Mouse (Mus musculus): ENCODE data around the gene Pglyrp2.

The Pglyrp2 gene

DNA sequence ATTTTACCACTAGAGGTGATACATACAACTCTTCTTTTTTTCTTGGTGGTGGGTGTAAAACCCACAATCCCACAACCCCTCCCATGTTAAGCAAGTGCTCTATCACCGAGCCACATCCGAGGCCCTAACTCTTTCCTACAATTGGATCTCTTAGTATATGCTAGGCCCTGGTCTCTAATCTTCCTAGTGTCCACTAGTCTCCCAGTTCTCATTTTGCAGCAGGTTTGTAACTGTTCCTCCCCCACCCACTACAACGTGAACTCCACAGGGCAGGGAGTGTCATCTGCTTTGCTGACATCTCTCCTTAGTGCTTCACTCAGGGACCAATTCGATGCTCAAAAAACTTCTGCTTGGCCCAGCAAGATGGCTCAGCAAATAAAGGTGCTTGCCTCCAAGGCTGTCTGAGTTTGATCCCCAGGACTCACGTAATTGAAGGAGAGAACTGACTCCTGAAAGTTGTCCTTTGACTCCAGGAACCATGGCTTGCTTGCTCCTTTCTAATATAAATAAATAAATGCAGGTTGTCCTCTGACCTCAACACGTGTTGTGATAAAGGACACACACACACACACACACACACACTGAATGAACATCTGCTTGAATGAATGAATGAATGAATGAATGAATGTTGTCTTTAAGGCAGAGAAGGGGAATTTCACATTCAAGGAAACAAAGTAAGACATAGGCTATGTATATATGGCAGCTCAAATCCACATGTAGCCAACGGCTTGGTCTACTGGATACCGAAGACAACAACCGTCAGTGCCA lies 21.8 kb downstream of the Pglyrp2 start:
- DNase-seq (ENCODE audit: low read depth) = peak; percentile 58

DNA sequence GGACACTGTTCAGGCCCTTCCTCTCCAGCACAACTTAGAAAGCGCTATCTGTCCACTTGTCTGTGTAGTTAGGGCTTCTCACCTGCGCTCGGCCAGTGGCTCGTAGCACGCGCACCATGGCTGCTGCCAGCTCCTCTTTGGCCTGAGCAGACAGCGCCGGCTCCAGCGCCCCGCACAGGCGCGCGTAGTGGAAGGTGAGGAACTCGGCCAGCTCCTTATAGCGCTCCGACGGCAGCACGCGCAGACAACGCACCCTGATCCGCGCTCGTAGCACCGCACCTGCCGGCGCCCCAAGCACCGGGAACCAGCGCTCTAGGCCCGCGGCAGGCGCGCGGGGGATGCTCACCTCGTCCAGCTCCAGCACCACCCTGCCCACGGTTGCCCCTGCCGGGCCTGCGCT lies 27.7 kb downstream of the Pglyrp2 start:
- no peak for DNase-seq (ENCODE audit: low read depth)

DNA sequence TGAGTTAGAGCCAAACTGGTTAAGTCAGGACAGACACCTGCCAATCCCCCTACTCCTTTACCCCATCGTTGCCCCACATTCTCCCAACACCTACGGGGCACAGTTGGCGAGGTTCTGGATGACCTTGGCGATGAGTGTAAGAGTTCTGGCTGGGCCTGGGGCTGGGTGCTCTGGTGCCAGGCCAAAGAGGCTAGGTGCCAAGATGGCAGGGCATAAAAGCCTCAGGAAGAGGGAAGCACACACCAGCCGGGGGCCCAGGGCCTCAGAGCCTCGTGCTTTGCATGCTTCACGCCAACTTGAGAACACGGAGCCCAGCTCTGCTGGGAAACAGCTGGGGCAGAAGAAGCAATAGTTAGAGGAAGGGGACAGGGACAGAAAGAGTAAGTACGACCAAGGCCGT lies 30.0 kb downstream of the Pglyrp2 start:
- no peak for DNase-seq (ENCODE audit: low read depth)

DNA sequence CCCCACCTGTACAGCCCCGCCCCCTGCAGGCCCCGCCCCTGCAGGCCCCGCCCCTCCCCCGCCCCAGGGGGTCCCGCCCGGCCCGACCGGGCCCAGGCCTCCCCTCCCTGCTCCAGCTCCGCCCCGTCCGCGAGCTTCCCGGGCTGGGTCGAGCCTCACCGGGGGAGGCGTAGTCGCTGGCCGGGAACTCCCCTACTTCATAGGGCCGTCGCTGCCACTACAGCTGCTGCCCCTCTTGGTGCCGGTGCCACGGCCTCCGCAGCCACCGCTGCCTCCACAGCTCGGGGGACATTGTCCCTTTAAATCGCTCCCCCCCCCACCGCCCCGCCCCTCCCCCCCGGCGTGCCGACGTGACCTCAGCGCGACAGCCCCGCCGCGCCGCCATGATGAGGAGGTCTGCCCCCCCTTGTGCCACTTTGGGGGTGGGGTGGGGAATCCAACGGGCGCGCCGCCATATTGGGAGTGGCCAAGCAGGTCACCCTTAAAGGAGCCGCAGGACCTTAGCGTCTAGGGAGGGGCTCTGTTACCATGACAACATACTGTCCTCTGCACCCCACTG lies 34.8 kb downstream of the Pglyrp2 start, which contains the start of gene Wiz:
TSS of gene Wiz (minus strand) at position 339 of the 559 bp plus-strand sequence.
- peak; percentile 91 for DNase-seq (ENCODE audit: low read depth)

DNA sequence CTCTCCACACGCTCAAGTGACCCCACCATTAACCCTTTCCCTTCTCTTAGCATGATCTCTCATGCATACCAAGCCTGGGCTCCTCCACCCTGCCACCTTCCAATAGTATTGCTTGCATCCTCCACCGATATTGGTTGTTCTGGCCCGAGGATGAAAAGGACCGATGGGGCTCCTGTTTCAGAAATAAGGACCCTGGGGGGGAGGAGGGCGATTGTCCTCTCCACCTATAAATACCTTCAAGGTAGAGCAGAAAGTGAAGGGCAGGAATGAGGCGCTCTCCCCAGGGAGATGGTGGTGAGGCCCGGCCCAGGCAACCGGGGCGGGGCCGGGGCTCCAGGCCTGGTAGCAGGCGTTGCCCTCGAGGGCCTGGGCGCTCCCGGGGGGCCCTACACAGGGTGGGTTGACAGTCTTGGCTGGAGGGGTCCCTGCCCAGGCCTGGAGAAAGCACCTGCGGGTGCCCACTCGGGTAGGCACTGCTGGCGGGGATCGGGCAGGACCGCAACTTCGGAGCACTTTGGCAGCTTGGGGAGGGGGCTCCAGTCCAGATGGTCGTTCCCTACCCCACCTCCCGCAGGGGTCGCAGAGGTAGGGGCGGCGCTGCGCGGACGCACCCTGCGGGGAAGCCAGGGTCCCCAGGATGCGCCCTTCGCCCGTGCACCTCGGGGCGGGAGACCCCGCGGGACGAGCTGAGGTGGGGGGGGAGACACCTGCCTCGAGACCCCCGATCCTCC lies 35.4 kb downstream of the Pglyrp2 start:
- DNase-seq (ENCODE audit: low read depth) = no peak

DNA sequence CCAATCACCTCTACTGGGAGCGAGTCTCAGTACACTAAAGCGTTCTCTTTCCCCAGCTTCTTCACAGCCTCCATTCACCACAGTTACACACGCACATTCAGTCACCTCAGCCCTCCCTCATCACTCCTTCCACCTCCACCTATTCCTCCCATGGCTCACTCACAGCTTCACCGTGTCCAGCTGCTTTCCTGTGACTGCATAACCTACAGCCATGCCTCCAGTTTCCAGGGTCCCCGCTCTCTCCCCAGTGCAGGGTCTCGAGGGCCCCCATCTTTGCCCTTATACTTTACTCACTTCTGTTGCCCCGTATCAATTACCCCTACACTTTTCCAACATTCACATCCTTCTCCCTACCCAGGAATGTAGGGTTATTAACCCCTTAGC lies 36.0 kb downstream of the Pglyrp2 start:
- peak; percentile 28 for DNase-seq (ENCODE audit: low read depth)

DNA sequence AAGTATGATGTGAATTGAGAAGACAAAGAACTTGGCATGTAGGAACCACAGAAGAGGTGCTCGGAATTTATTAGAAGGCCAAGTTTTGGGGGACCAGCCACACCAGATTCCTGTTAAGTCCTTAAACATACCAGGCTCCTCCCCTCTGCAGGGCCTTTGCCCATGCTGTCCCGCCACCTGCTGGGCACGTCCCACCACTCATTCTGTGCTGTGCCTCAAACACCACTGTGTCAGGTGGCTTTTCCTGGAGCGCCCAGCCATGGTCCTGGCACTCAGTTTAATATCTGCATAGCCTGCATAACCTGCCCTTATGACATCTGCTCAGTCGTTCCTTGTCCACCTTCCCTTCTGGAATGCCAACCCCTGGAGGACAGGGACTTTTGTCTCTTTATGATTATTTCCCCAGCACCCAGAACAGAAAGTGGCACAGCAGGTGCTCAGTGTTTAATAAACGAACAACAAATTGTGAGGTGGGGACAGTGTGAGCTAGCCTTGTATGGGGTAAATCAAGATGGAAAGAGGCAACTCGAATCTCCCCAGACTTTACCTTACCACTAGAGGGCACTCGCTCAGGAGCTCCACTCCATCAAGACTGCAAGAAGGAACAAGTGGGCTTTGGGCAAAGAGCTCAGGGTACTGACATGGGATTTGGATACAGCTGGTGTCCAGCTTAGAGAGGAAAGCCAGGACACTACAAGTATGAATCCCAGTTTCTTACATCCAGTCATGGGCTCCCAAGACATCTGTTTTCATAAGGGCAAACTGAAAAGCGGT lies 37.1 kb downstream of the Pglyrp2 start:
- peak; percentile 83 for DNase-seq (ENCODE audit: low read depth)

DNA sequence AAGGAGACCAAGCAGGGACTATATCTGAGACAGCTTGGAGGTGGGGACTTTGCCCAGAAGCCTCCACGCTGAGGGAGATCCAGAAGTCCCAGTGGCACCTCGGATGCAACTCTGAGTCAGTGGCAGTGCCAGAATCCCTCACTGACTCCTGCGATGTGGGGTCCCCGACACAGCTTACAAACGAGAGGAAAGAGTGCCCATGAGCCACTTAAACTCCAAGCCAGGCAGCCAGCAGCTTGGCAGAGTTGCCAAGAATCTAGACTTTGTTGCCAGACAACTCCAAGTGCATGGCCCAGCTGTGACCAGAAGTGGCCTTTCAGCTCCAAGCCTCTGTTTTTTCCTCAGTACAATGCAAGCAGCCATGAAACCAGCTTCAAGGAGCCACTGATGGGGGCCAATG lies 40.3 kb downstream of the Pglyrp2 start:
- DNase-seq (ENCODE audit: low read depth) = no peak

DNA sequence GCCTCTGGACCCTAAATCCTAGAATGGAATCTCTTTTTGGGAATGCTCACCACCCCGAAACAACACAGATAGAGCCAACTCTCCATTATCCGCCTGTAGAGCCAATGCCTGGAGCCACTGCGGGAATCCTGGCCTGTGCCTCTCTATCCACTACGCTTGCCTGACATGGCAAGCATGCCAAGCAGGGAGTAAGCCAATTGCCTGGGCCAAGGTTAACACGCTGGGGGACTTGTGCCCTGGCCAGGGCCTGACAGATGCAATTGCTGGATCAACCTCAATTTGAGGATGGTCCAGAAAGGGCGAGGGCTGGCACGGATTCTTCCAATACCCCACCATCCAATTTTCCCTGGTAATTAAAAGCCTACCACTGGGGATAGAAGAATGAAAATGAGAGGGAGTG lies 41.4 kb downstream of the Pglyrp2 start:
- no peak for DNase-seq (ENCODE audit: low read depth)

DNA sequence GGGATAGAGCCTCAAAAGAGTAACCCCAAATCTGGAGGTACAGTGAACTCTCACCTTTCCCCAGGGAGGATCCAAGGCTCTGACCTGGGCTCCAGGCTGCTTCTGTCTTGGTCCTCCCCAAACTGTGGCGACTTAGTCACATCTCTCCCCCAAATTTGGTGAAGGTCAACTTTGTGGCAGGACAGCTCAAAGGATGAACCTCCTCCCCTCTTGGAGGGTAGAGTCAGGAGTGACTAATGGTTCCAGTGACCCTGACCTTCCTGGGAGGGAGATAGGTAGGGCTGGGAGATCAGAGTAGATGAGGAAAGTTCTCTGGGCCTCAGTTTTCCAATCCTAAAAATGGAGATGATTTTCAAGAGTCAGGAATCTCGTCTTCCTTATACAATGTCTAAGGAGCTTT lies 45.2 kb downstream of the Pglyrp2 start:
- DNase-seq (ENCODE audit: low read depth) = no peak

DNA sequence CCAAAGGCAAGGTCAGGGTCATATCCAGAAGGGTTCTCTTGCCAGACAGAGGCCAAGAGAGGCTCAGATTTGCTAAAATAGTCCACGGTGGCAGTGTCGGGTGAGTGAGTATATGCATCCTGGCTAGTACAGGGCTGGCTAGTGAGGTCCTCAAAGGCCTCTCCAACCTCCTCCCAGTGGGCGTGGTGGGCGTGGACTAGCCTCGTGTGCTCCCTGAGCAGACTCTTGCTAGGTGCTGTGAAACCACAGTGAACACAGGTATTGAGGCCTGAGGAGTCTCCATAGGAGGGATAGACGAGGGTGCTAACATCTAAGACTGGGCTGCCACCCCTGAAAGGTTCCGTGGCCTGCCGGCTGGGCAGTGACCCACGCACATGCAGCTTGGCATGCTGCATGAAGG lies 46.8 kb downstream of the Pglyrp2 start:
- no peak for DNase-seq (ENCODE audit: low read depth)

DNA sequence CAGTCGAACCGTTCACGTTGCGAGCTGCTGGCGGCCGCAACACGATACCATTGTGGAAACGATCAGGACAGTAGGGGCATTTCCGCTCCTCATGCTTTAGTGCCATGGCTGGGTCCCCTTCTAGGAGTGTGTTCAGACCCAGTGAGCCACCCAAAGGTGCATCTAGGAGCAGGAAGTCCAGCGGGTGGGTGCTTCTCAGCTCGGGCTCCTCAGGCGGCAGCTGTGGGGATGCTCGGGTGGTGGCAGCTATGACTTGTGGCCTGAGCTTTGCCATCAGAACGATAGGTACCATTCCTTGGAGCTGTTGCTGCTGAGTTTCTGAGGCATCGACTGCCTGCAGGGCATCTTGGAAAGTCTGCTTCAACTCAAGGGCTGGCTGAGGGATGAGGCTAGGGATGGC lies 47.5 kb downstream of the Pglyrp2 start:
- no peak for DNase-seq (ENCODE audit: low read depth)

DNA sequence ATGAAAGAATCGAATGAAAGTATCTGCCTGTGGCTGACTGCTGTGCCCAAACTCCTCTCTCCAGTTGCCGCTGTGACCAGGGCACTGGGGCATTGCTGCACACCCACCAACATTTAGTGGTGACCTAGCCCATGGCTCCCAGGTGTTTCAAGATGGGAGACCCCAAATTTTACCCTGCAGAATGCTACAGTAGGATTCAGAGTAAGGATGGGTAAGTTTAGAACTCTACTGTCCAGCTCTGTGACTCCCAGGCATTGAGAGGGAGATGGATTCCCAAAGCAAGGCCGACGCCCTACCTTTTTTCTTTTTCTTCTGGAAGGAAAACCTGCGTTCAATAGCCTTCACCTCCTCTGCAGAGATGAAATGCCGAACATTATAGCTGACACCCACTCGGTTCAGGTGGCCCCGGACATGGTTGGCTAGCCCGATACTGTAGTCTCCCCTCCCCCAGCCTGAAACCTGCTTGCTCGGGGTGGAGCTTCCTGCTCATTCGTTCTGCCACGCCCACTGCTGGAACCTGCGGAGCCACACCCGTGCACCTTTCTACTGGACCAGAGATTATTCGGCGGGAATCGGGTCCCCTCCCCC lies 54.9 kb downstream of the Pglyrp2 start:
- DNase-seq (ENCODE audit: low read depth) = peak; percentile 66

DNA sequence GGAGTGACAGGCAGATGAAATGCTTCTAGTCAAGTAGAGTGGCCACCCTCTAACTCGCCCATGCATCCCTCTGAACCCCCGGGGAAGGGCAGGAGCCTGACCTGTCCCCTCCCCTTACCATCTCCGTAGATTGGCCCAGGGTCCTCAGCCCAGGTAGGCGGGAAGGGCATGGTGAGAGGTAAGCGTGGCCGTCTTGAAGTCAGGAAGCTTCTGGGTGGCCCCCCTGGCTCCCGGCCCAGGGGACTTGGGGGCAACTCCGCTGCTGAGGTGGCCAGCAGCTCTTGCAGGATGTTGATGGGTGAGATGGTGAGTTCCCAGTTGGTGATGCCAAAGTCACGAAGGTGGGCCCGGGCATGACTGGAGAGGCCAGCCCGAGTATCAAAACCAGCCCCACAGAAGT lies 56.3 kb downstream of the Pglyrp2 start:
- DNase-seq (ENCODE audit: low read depth) = no peak

DNA sequence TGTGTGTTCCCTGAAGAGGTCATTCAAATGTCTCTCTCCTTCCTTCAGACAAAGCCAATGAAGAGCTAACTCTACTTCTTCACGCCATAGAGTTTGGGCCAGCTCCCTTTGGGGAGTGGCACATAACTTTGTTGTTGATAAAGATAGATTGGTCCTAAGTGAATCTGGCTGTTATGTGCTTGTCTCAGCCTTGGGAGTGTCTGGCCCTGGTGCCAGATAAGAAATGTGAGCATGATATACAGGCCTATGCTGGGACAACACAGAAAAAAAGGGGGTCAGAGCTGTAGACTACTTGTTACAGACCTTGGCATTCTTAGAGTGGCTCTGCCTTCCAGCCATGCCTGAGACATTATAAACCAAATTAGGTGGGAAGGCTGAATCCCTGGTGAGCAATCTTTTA lies 58.7 kb downstream of the Pglyrp2 start:
- DNase-seq (ENCODE audit: low read depth) = no peak

DNA sequence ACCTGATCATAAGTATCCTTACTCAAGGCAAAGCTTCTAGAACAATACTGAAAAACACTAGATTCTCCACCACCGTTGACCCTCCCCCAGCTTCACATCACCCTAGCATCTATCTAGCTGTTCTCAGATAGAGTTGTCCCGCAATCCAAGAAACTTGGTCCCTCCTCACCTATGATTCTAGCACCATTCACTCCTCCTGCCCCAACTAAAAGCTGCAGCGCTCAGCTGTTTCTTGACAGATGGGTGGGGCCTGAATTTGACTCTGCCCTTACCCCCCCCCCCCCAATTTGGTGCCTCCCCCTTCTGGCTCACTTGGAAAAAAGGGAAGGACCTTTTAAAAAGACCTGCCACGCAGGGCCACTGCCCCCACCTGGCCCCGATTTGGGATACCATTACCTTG lies 59.1 kb downstream of the Pglyrp2 start:
- no peak for DNase-seq (ENCODE audit: low read depth)

DNA sequence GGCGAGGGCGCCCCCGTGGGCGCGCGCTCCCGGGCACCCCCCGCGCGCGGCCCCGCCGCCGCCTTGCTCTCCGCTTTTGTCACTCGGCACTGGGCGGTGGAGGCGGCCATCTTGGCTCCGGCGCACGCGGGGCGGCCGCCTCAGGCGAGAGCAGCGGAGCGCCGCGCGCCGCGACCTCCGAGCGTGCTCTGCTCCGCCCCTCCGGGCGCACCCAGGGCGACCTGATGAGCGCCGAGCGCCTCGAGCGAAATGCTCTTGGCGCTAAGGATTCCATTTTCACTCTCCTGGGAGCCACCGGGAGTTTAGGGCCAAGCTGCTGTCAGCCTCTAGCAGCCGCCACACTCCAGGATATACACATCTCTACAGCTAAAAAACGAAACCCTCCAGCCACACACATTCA lies 59.6 kb downstream of the Pglyrp2 start:
- peak; percentile 87 for DNase-seq (ENCODE audit: low read depth)

DNA sequence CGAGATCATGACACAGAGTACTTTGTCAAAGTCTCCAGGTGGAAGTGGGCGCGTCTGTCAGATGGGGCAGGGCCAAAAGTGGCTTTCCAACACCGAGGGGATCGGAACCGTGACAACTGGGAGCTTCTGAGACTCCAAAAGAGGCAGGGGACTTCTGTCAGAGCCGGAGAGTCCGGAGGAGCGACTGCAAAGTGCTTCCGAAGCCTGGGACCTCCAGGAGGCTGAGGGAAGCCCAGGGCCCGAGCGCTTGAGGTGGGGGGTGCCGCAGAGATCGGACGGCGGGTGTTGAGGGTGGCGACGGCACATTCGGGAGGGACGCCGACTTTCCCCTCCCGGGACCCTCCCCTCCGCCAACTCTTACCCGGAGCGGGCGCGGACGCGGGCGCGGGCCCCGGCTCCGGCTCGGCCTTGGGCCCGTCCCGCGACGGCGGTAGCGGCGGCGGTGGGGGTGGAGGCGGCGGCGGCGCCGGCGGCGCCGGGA lies 60.1 kb downstream of the Pglyrp2 start:
- peak; percentile 41 for DNase-seq (ENCODE audit: low read depth)

DNA sequence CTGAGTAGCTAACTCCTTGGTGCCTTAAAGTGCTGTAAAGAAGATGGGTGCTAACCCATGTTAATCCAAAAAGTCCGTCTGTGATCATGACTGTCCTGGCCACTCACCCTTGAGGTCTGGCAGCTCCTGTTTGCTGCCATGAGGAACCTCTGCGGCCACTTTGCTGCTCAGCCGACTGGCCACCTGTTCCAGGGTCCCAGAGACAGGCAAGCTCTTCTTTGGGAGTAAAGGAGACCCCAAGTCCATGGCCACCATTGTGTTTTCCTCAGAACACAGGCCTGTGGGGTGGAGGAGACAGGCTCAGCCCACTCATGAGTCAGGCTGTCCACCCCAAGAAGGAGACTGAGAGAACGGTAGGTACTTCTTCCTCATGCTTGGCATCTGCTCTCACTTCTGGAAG lies 61.3 kb downstream of the Pglyrp2 start:
- DNase-seq (ENCODE audit: low read depth) = no peak
